Comparison of ENCODE assay signal across 24 mouse cellular contexts in the genomic region with DNA sequence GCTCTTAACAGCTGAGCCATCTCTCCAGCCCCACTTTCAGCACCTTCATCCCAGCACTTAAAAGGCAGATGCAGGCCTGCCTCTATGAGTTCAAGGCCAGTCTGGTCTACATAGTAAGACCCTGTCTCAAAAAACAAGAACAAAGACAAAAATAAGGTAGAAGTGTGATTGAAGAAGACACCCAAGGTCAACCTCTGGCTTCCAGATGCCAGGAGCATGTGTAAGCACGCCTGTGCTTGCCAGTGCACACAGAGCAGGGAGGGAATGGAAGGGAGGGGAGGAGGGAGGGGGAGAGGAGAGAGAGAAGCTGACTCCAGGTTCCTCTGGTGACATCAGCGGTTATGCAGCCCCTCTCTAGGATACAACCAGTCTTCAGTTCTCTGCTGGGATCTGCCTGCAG.
"Had no signal": no experiment of that assay in that cellular context is flagged by ENCODE, and none has a peak within 500 bp of the region (broad histone marks: within the 10 kb centered on the region; RNA-seq: fewer than 3 reads in every experiment).

No protein-coding gene starts in this region.

- H3K27ac ChIP-seq: kidney, postnatal 0 days; layer of hippocampus, adult 2 months; limb, embryonic 10.5 days; limb, embryonic 13.5 days; liver, embryonic 12.5 days; liver, embryonic 15.5 days; lung, embryonic 15.5 days; midbrain, embryonic 10.5 days; neural tube, embryonic 12.5 days; neural tube, embryonic 15.5 days; stomach, postnatal 0 days had no signal

- DNase-seq: kidney, postnatal 25 days; layer of hippocampus, adult 9-11 months; liver; lung, adult 18-20 months; lung, postnatal 10 days; lung, postnatal 36 days; midbrain, embryonic 14.5 days; right cerebral cortex, adult 18-20 months; right cerebral cortex, postnatal 14 days; right cerebral cortex, postnatal 4 days; thymus, adult 2 months; thymus, postnatal 14 days had no signal

- H3K4me2 ChIP-seq: limb, embryonic 13.5 days; liver, embryonic 12.5 days; liver, embryonic 15.5 days; lung, embryonic 15.5 days; neural tube, embryonic 12.5 days; neural tube, embryonic 15.5 days had no signal

- H3K4me3 ChIP-seq: layer of hippocampus, adult 2 months; limb, embryonic 10.5 days; limb, embryonic 13.5 days; liver, embryonic 12.5 days; liver, embryonic 15.5 days; lung, embryonic 15.5 days; megakaryocyte, embryonic 14.5 days; midbrain, embryonic 10.5 days; neural tube, embryonic 12.5 days; neural tube, embryonic 15.5 days had no signal

- H3K36me3 ChIP-seq: limb, embryonic 10.5 days; limb, embryonic 13.5 days; liver, embryonic 12.5 days; liver, embryonic 15.5 days; lung, embryonic 15.5 days; midbrain, embryonic 10.5 days; neural tube, embryonic 12.5 days; neural tube, embryonic 15.5 days had no signal

- H3K27me3 ChIP-seq: neural tube, embryonic 12.5 days had no signal

- H3K9ac ChIP-seq: limb, embryonic 13.5 days; liver, embryonic 12.5 days; liver, embryonic 15.5 days; lung, embryonic 15.5 days; neural tube, embryonic 12.5 days; neural tube, embryonic 15.5 days had no signal

- H3K9me3 ChIP-seq: limb, embryonic 10.5 days; limb, embryonic 13.5 days; liver, embryonic 12.5 days; liver, embryonic 15.5 days; lung, embryonic 15.5 days; megakaryocyte, embryonic 14.5 days; midbrain, embryonic 10.5 days; neural tube, embryonic 12.5 days; neural tube, embryonic 15.5 days had no signal

- ATAC-seq: liver, embryonic 12.5 days had no signal
